Mouse (Mus musculus) C2C12 (cell line): ENCODE data around the gene Dxo. TPM values are rescaled to one million over a fixed set of nuclear protein-coding genes. Genes with fewer than 3 reads are reported as not detected.

Source experiments
- H3K27me3 ChIP-seq: one replicate; pipeline ENCODE4 v1.6.1; 2011; ENCODE audit not compliant: control insufficient read depth, insufficient read depth, insufficient read length
- H3K36me3 ChIP-seq: one replicate; pipeline ENCODE4 v1.6.1; 2011; ENCODE audit not compliant: control insufficient read depth, insufficient read depth
- H3K4me3 ChIP-seq: one replicate; pipeline ENCODE4 v1.5.1; 2011; ENCODE audit warnings: mild to moderate bottlenecking, control low read depth; ENCODE audit not compliant: poor library complexity, insufficient read depth, severe bottlenecking
- H3K79me2 ChIP-seq: one replicate; pipeline ENCODE4 v1.6.1; 2011; ENCODE audit not compliant: control insufficient read depth, insufficient read depth
- H3K79me3 ChIP-seq: one replicate; pipeline ENCODE4 v1.6.1; 2011; ENCODE audit warnings: low read depth, control low read depth
- H3ac ChIP-seq: one replicate; pipeline ENCODE3; 2011; ENCODE audit warnings: low read depth; ENCODE audit not compliant: control insufficient read depth, insufficient read length
- CEBPB ChIP-seq: IDR thresholded peaks from one replicate; pipeline ENCODE4 v1.6.1; 2011; ENCODE audit warnings: low read depth, mild to moderate bottlenecking, control low read depth, moderate library complexity
- CTCF ChIP-seq: IDR thresholded peaks from one replicate; pipeline ENCODE4 v1.5.1; 2011; ENCODE audit not compliant: control insufficient read depth, insufficient read depth, insufficient read length
- FOSL1 ChIP-seq: IDR thresholded peaks from one replicate; pipeline ENCODE4 v1.8.0; 2011; ENCODE audit warnings: mild to moderate bottlenecking, low read length; ENCODE audit not compliant: poor library complexity, insufficient read depth, severe bottlenecking
- MAX ChIP-seq: IDR thresholded peaks from one replicate; pipeline ENCODE4 v1.6.1; 2011; ENCODE audit warnings: mild to moderate bottlenecking, control low read depth
- MYOD1 ChIP-seq: IDR thresholded peaks from one replicate; pipeline ENCODE4 v1.6.1; 2011; ENCODE audit warnings: low read depth; ENCODE audit not compliant: control insufficient read depth, insufficient read length
- MYOG ChIP-seq: IDR thresholded peaks from one replicate; pipeline ENCODE4 v1.6.1; 2011; ENCODE audit not compliant: control insufficient read depth, insufficient read length; ENCODE audit errors: extremely low read depth
- USF1 ChIP-seq: IDR thresholded peaks from one replicate; pipeline ENCODE4 v1.6.1; 2011; ENCODE audit warnings: low read depth, mild to moderate bottlenecking, control low read depth, moderate library complexity
- microRNA-seq: library from miRNA; unstranded; fragments of <30 nt; microRNA quantifications from one replicate; pipeline ENCODE4, GENCODE M21; 2019; ENCODE audit warnings: borderline microRNAs expressed
- polyA plus RNA-seq: library from polyadenylated mRNA; unstranded; fragments of >200 nt; fragmentation: generic; extraction: Trizol; gene quantifications from one replicate; pipeline ENCODE4 v1.2.1, GENCODE M21; 2012; ENCODE audit warnings: missing spikeins

Gene Dxo
- polyA plus RNA-seq, 1 experiment: 27.2 TPM

DNA sequence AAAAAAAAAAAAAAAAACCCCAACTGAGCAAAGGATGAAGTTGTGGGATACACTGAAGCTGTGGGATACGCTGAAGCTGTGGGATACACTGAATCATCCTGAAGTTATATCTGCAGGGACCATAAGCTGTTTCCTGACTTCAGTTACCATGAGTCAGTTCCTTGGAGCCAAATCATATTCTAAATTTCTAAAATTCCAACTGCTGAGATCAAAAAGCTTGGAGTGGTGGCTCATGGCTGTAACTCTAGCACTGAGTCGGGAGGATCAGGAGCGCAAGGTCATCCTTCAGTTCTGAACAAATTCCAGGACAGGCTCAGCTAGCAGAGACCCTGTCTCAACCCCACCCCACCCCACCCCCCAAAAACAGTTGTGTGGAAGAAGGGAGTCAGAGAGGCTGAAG lies 48.8 kb downstream of the Dxo start:
- Histone ChIP-seq H3K27me3 (no peaks in the 10 kb centered on the region), H3K79me2 (no peaks in the 10 kb centered on the region), H3K36me3 (no peaks in the 10 kb centered on the region), H3ac (no peak overlapping the region), H3K79me3 (no peaks in the 10 kb centered on the region), H3K4me3 (no peak overlapping the region)
- no peak for TF ChIP-seq FOSL1
- TF ChIP-seq MAX: no peak
- no peak for TF ChIP-seq USF1
- TF ChIP-seq CEBPB: no peak
- TF ChIP-seq MYOD1: no peak
- TF ChIP-seq MYOG: no peak
- no peak for TF ChIP-seq CTCF

GRCm38 (mm10) chr17:34887942-34888341 lies 51.1 kb downstream of the Dxo start:
- H3K79me3 ChIP-seq: no peaks in the 10 kb centered on the region
- H3K4me3 ChIP-seq: no peak overlapping the region
- TF ChIP-seq CTCF (no peak), MYOG (no peak), CEBPB (no peak), MAX (no peak), MYOD1 (no peak), USF1 (no peak), FOSL1 (no peak)
- no peaks in the 10 kb centered on the region for H3K36me3 ChIP-seq
- H3K79me2 ChIP-seq: no peaks in the 10 kb centered on the region
- no peak overlapping the region for H3ac ChIP-seq
- no peaks in the 10 kb centered on the region for H3K27me3 ChIP-seq

Small RNAs within 50 kb of the gene (microRNA-seq; reads per million reads assigned to microRNA genes)
- gene Mir6970: not detected
- 1.5 reads per million, percentile 33 among the genes with 10 or more reads in this experiment for gene Mir6971
- gene Mir6972: not detected

Other genes starting within 250 kb of the Dxo start
- 1.2 TPM for gene Gpsm3, start 247.2 kb upstream of the Dxo start, polyA plus RNA-seq
- gene Pbx2, start 245.8 kb upstream of the Dxo start, polyA plus RNA-seq: 18.1 TPM
- 0.30 TPM for gene Ager, start 239.2 kb upstream of the Dxo start, polyA plus RNA-seq
- gene Rnf5, start 233.3 kb upstream of the Dxo start, polyA plus RNA-seq: 37.1 TPM
- 73.9 TPM for gene Agpat1, start 232.8 kb upstream of the Dxo start, polyA plus RNA-seq
- gene Egfl8, start 221.0 kb upstream of the Dxo start, polyA plus RNA-seq: 0.22 TPM
- 12.7 TPM for gene Ppt2, start 208.5 kb upstream of the Dxo start, polyA plus RNA-seq
- gene Prrt1, start 207.5 kb upstream of the Dxo start, polyA plus RNA-seq: not detected
- gene Fkbpl, start 192.3 kb upstream of the Dxo start, polyA plus RNA-seq: 9.9 TPM
- gene Atf6b, start 189.9 kb upstream of the Dxo start, polyA plus RNA-seq: 38.3 TPM
- 0.02 TPM for gene Tnxb, start 166.5 kb upstream of the Dxo start, polyA plus RNA-seq
- gene C4b, start 93.1 kb upstream of the Dxo start, polyA plus RNA-seq: not detected
- not detected for gene Cyp21a1, start 32.5 kb upstream of the Dxo start, polyA plus RNA-seq
- gene Stk19, start 74 bp upstream of the Dxo start, polyA plus RNA-seq: 35.9 TPM
- 28.1 TPM for gene Skiv2l, start 13.2 kb downstream of the Dxo start, polyA plus RNA-seq
- 75.1 TPM for gene Nelfe, start 13.4 kb downstream of the Dxo start, polyA plus RNA-seq
- 0.28 TPM for gene Cfb, start 25.5 kb downstream of the Dxo start, polyA plus RNA-seq
- 15.2 TPM for gene Zbtb12, start 42.5 kb downstream of the Dxo start, polyA plus RNA-seq
- gene Gm20547, start 45.0 kb downstream of the Dxo start, polyA plus RNA-seq: not detected
- 0.32 TPM for gene C2, start 61.2 kb downstream of the Dxo start, polyA plus RNA-seq
- gene Ehmt2, start 61.5 kb downstream of the Dxo start, polyA plus RNA-seq: 106 TPM
- gene Slc44a4, start 77.4 kb downstream of the Dxo start, polyA plus RNA-seq: 0.06 TPM
- gene Neu1, start 94.2 kb downstream of the Dxo start, polyA plus RNA-seq: 11.7 TPM
- gene Hspa1b, start 122.2 kb downstream of the Dxo start, polyA plus RNA-seq: 22.6 TPM
- gene Gm20481, start 132.9 kb downstream of the Dxo start, polyA plus RNA-seq: not detected
- 1.8 TPM for gene Hspa1a, start 135.1 kb downstream of the Dxo start, polyA plus RNA-seq
- gene Hspa1l, start 135.7 kb downstream of the Dxo start, polyA plus RNA-seq: 0.99 TPM
- gene Lsm2, start 144.8 kb downstream of the Dxo start, polyA plus RNA-seq: 133 TPM
- 214 TPM for gene Vars, start 164.0 kb downstream of the Dxo start, polyA plus RNA-seq
- gene Vwa7, start 179.6 kb downstream of the Dxo start, polyA plus RNA-seq: 0.07 TPM
- gene Sapcd1, start 191.0 kb downstream of the Dxo start, polyA plus RNA-seq: 0.23 TPM
- gene Msh5, start 209.7 kb downstream of the Dxo start, polyA plus RNA-seq: 0.76 TPM
- gene Clic1, start 212.9 kb downstream of the Dxo start, polyA plus RNA-seq: 509 TPM
- gene Ddah2, start 222.0 kb downstream of the Dxo start, polyA plus RNA-seq: 129 TPM
- gene Ly6g6c, start 228.4 kb downstream of the Dxo start, polyA plus RNA-seq: 0.12 TPM
- gene Mpig6b, start 229.2 kb downstream of the Dxo start, polyA plus RNA-seq: 0.04 TPM
- not detected for gene Ly6g6e, start 239.9 kb downstream of the Dxo start, polyA plus RNA-seq
- gene Ly6g6d, start 241.0 kb downstream of the Dxo start, polyA plus RNA-seq: not detected
- gene Ly6g6f, start 248.6 kb downstream of the Dxo start, polyA plus RNA-seq: not detected